Mouse (Mus musculus) thymus, adult 2 months (tissue): Measurements from ENCODE around the gene Eras. TPM values are rescaled to one million over a fixed set of nuclear protein-coding genes. Genes with fewer than 3 reads are reported as not detected.
A peak's percentile ranks its signal among the peaks of the same experiment; 100 is the strongest.

Experiments
- DNase-seq: peaks from one replicate; pipeline ENCODE4 v3.0.0; 2021
- H3K27ac ChIP-seq: fragments of 200-500 bp; 2 replicates; pipeline ENCODE4 v1.5.1; 2012; ENCODE audit warnings: low read length, control low read depth; ENCODE audit not compliant: control insufficient read depth, insufficient read depth
- H3K27me3 ChIP-seq: fragments of 200-500 bp; 2 replicates; pipeline ENCODE4 v1.6.1; 2012; ENCODE audit warnings: mild to moderate bottlenecking, low read length, moderate library complexity, mixed read lengths; ENCODE audit not compliant: control insufficient read depth, insufficient read depth
- H3K36me3 ChIP-seq: fragments of 200-500 bp; 2 replicates; pipeline ENCODE4 v1.6.1; 2012; ENCODE audit warnings: mild to moderate bottlenecking, low read length, moderate library complexity; ENCODE audit not compliant: control insufficient read depth, insufficient read depth
- H3K4me1 ChIP-seq: fragments of 200-500 bp; replicated peaks from 2 replicates; pipeline ENCODE4 v1.6.1; 2012; ENCODE audit warnings: low read length; ENCODE audit not compliant: control insufficient read depth, insufficient read depth
- H3K4me3 ChIP-seq: fragments of 200-500 bp; 2 replicates; pipeline ENCODE4 v1.5.1; 2012; ENCODE audit warnings: mild to moderate bottlenecking, low read length, control low read depth, moderate library complexity; ENCODE audit not compliant: control insufficient read depth, insufficient read depth
- CTCF ChIP-seq: fragments of 200-500 bp; IDR thresholded peaks from 2 replicates; pipeline ENCODE4 v1.5.1; 2012; ENCODE audit warnings: mild to moderate bottlenecking, control low read depth, low read length, moderate library complexity, borderline replicate concordance; ENCODE audit not compliant: control insufficient read depth, poor library complexity, insufficient read depth; ENCODE audit errors: extremely low read depth
- POLR2A ChIP-seq: fragments of 200-500 bp; IDR thresholded peaks from 2 replicates; pipeline ENCODE4 v1.6.1; 2012; ENCODE audit warnings: mild to moderate bottlenecking, low read length, control low read depth, moderate library complexity; ENCODE audit not compliant: control insufficient read depth, poor library complexity, insufficient read depth; ENCODE audit errors: extremely low read depth
- WGBS: fragments of 180-500 bp; shearing (Covaris S2); methylation state at CpG from one replicate; pipeline ENCODE4 v1.1.7; 2018; 5-methylcytosine and 5-hydroxymethylcytosine counted together
- polyA plus RNA-seq: library from polyadenylated mRNA; depleted of rRNA; stranded (reverse); fragments of >200 nt; gene quantifications from 2 replicates; pipeline ENCODE4 v1.2.3, GENCODE M21; 2012; rRNA removed

Eras gene
- polyA plus RNA-seq, 1 experiment, result not detected

GRCm38 (mm10) chrX:7878007-7878419, 50.4 kb downstream of the Eras start, which contains the start of gene Pim2:
TSS of gene Pim2 (plus strand) at chrX:7878262.
- peak; percentile 86 for DNase-seq
- no peak within 1 kb of the TSS for H3K27ac ChIP-seq

More at GRCm38 (mm10) chrX:7878007-7878419, 50.4 kb downstream of the Eras start, which contains the start of gene Pim2:
- Histone ChIP-seq H3K27me3 (no peaks in the 10 kb centered on the region), H3K36me3 (peaks cover 10% of the 10 kb centered on the region; the same call in 1 of the 2 replicates), H3K4me1 (peaks cover 13% of the 10 kb centered on the region), H3K4me3 (peak within 1 kb of the TSS; percentile 78)
- 1% methylated on average over 31 of the region's 38 CpGs for WGBS
- TF ChIP-seq CTCF, result no peak
- TF ChIP-seq POLR2A, result peak; percentile 72

Other genes starting within 250 kb of the Eras start
- gene Magix, start 247.4 kb downstream of the Eras start, polyA plus RNA-seq, result 0.82 and 3.0 TPM in 2 replicates
- gene Gpkow, start 231.5 kb downstream of the Eras start, polyA plus RNA-seq, result 12.2 and 12.8 TPM in 2 replicates
- gene Wdr45, start 214.3 kb downstream of the Eras start, polyA plus RNA-seq, result 86.6 and 105 TPM in 2 replicates
- gene Gm45208, start 206.4 kb downstream of the Eras start, polyA plus RNA-seq, result 1.8 and 1.9 TPM in 2 replicates
- 39.9 and 44.4 TPM in 2 replicates for gene Praf2, start 200.2 kb downstream of the Eras start, polyA plus RNA-seq
- 6.8 and 9.3 TPM in 2 replicates for gene Ccdc120, start 177.7 kb downstream of the Eras start, polyA plus RNA-seq
- gene Tfe3, start 166.0 kb downstream of the Eras start, polyA plus RNA-seq, result 26.4 and 29.5 TPM in 2 replicates
- gene Gripap1, start 138.8 kb downstream of the Eras start, polyA plus RNA-seq, result 68.4 and 73.1 TPM in 2 replicates
- 1.1 TPM in 2 replicates for gene Kcnd1, start 106.3 kb downstream of the Eras start, polyA plus RNA-seq
- gene Otud5, start 87.2 kb downstream of the Eras start, polyA plus RNA-seq, result 112 TPM in 2 replicates
- 53.6 and 54.6 TPM in 2 replicates for gene Pim2, start 50.3 kb downstream of the Eras start, polyA plus RNA-seq
- 81.7 and 100 TPM in 2 replicates for gene Slc35a2, start 44.6 kb downstream of the Eras start, polyA plus RNA-seq
- 101 and 109 TPM in 2 replicates for gene Pqbp1, start 29.3 kb downstream of the Eras start, polyA plus RNA-seq
- gene Timm17b, start 29.2 kb downstream of the Eras start, polyA plus RNA-seq, result 66.8 and 74.8 TPM in 2 replicates
- gene Gm10491, start 20.8 kb downstream of the Eras start, polyA plus RNA-seq, result not detected in 2 replicates
- gene Gm10490, start 19.1 kb downstream of the Eras start, polyA plus RNA-seq, result not detected in 2 replicates
- 0.14 and 0.15 TPM in 2 replicates for gene Pcsk1n, start 8.8 kb downstream of the Eras start, polyA plus RNA-seq
- gene Hdac6, start 19.3 kb upstream of the Eras start, polyA plus RNA-seq, result 31.0 and 32.0 TPM in 2 replicates
- gene Gata1, start 49.5 kb upstream of the Eras start, polyA plus RNA-seq, result 2.7 and 2.9 TPM in 2 replicates
- gene Glod5, start 89.9 kb upstream of the Eras start, polyA plus RNA-seq, result not detected in 2 replicates
- 69.4 and 74.6 TPM in 2 replicates for gene Suv39h1, start 146.2 kb upstream of the Eras start, polyA plus RNA-seq
- gene Was, start 161.9 kb upstream of the Eras start, polyA plus RNA-seq, result 88.5 and 102 TPM in 2 replicates
- 128 and 141 TPM in 2 replicates for gene Wdr13, start 204.3 kb upstream of the Eras start, polyA plus RNA-seq
- gene Rbm3, start 217.3 kb upstream of the Eras start, polyA plus RNA-seq, result 220 and 225 TPM in 2 replicates
- 35.0 and 36.3 TPM in 2 replicates for gene Tbc1d25, start 247.6 kb upstream of the Eras start, polyA plus RNA-seq